Mouse (Mus musculus) heart, adult 2 months (tissue): ENCODE results near the gene Zbtb40.

Experiments
- CTCF ChIP-seq: fragments of 200-600 bp; IDR thresholded peaks from 2 replicates; pipeline ENCODE4 v1.8.1; 2022; ENCODE audit warnings: antibody characterized with exemption, mild to moderate bottlenecking, moderate library complexity
- POLR2A ChIP-seq: fragments of 200-500 bp; IDR thresholded peaks from 2 replicates; pipeline ENCODE4 v1.6.1; 2011; ENCODE audit warnings: mild to moderate bottlenecking, low read depth, low read length, control low read depth; ENCODE audit not compliant: insufficient read depth

GRCm38 (mm10) chr4:137053810-137054209, 5.2 kb upstream of the Zbtb40 start:
- no peak for TF ChIP-seq POLR2A
- TF ChIP-seq CTCF: no peak
